Mouse (Mus musculus) G1E (cell line): ENCODE data around the gene Pla2g16. TPM values are rescaled to one million over a fixed set of nuclear protein-coding genes. Genes with fewer than 3 reads are reported as not detected.

Source experiments
- ATAC-seq: 2 replicates; pipeline ENCODE4 v1.8.0; 2016; ENCODE audit warnings: mild to moderate bottlenecking; ENCODE audit not compliant: insufficient number of reproducible peaks, poor library complexity, low FRiP score, severe bottlenecking; ENCODE audit errors: extremely low read depth
- DNase-seq: peaks from one replicate; pipeline ENCODE4 v3.0.0; 2012; ENCODE audit warnings: low spot score
- H3K27me3 ChIP-seq: 2 replicates; pipeline ENCODE4 v1.6.1; 2012; ENCODE audit warnings: mild to moderate bottlenecking, low read length, inconsistent platforms; ENCODE audit not compliant: insufficient read depth
- H3K36me3 ChIP-seq: replicated peaks from 2 replicates; pipeline ENCODE3; 2012; ENCODE audit warnings: mild to moderate bottlenecking, inconsistent platforms
- H3K4me1 ChIP-seq: 2 replicates; pipeline ENCODE4 v1.6.1; 2012; ENCODE audit warnings: low read depth, low read length, inconsistent platforms, mixed read lengths; ENCODE audit not compliant: insufficient read depth
- H3K4me3 ChIP-seq: 2 replicates; pipeline ENCODE4 v1.5.1; 2012; ENCODE audit warnings: low read depth, mild to moderate bottlenecking, inconsistent platforms, low read length, moderate library complexity, mixed read lengths
- H3K9me3 ChIP-seq: replicated peaks from 2 replicates; pipeline ENCODE4 v1.6.1; 2012; ENCODE audit warnings: inconsistent platforms
- CTCF ChIP-seq: IDR thresholded peaks from 2 replicates; pipeline ENCODE4 v1.5.1; 2012; ENCODE audit warnings: low read depth, low read length, inconsistent platforms, mixed read lengths
- GATA1 ChIP-seq: IDR thresholded peaks from 2 replicates; pipeline ENCODE4 v1.6.1; 2012; ENCODE audit warnings: borderline replicate concordance, low read length, inconsistent platforms, mixed read lengths
- GATA2 ChIP-seq: IDR thresholded peaks from 2 replicates; pipeline ENCODE4 v1.6.1; 2012; ENCODE audit warnings: low read depth, low read length, inconsistent platforms, borderline replicate concordance
- POLR2AphosphoS5 ChIP-seq: IDR thresholded peaks from 2 replicates; pipeline ENCODE4 v1.6.1; 2012; ENCODE audit warnings: low read depth, low read length, inconsistent platforms; ENCODE audit not compliant: insufficient replicate concordance
- TAL1 ChIP-seq: conservative IDR thresholded peaks from 2 replicates; pipeline ENCODE4 v1.6.1; 2012; ENCODE audit warnings: low read depth, low read length, inconsistent platforms, mixed read lengths
- polyA plus RNA-seq: library from polyadenylated mRNA; stranded (reverse); fragments of >175 nt; gene quantifications from 2 replicates; pipeline ENCODE4 v1.2.3, GENCODE M21; 2012
- total RNA-seq, 2 experiments: library from RNA; stranded (forward) in 1 of 2; stranded (reverse) in 1 of 2; fragments of 200-1000 nt in 1 of 2; fragments of >200 nt in 1 of 2; fragmentation: Nextera tagmentation in 1 of 2; gene quantifications; 2 replicates each; pipeline ENCODE4 v1.2.3; 2014 to 2017

Pla2g16 gene
- total and polyA plus RNA-seq, 3 experiments, result 0.22 to 0.75 TPM; not detected in 1

- Histone ChIP-seq H3K9me3 (no peaks in the 10 kb centered on the region), H3K4me3 (no peak overlapping the region), H3K4me1 (no peaks in the 10 kb centered on the region), H3K27me3 (no peaks in the 10 kb centered on the region), H3K36me3 (peaks cover 83% of the 10 kb centered on the region)
- TF ChIP-seq POLR2AphosphoS5 (no peak), CTCF (no peak), TAL1 (no peak), GATA1 (no peak), GATA2 (no peak)
- ATAC-seq (no peak), DNase-seq (no peak)
These were observed 33.5 kb upstream of the Pla2g16 start for GRCm38 (mm10) chr19:7523781-7524180.

- no peak for TF ChIP-seq CTCF
- no peak for TF ChIP-seq POLR2AphosphoS5
- no peak for TF ChIP-seq TAL1
- TF ChIP-seq GATA1, result no peak
- no peak for TF ChIP-seq GATA2
- no peak for ATAC-seq
- Histone ChIP-seq H3K9me3 (no peaks in the 10 kb centered on the region), H3K27me3 (no peaks in the 10 kb centered on the region), H3K36me3 (peaks cover 82% of the 10 kb centered on the region), H3K4me3 (no peak overlapping the region), H3K4me1 (no peaks in the 10 kb centered on the region)
- no peak for DNase-seq
These were observed 32.4 kb upstream of the Pla2g16 start for GRCm38 (mm10) chr19:7524879-7525278.

- H3K4me1 ChIP-seq, result no peaks in the 10 kb centered on the region
- H3K9me3 ChIP-seq, result no peaks in the 10 kb centered on the region
- H3K4me3 ChIP-seq, result no peak overlapping the region
- peaks cover 88% of the 10 kb centered on the region for H3K36me3 ChIP-seq
- no peak for DNase-seq
- TF ChIP-seq GATA2, result no peak
- no peak for TF ChIP-seq POLR2AphosphoS5
- TF ChIP-seq TAL1, result no peak
- TF ChIP-seq CTCF, result no peak
- no peak for TF ChIP-seq GATA1
- ATAC-seq, result no peak
- H3K27me3 ChIP-seq, result no peaks in the 10 kb centered on the region
These were observed 28.4 kb upstream of the Pla2g16 start for GRCm38 (mm10) chr19:7528639-7529428.

- Histone ChIP-seq H3K4me1 (no peaks in the 10 kb centered on the region), H3K4me3 (no peak overlapping the region), H3K27me3 (no peaks in the 10 kb centered on the region), H3K9me3 (no peaks in the 10 kb centered on the region), H3K36me3 (peaks cover 84% of the 10 kb centered on the region)
- ATAC-seq (no peak), DNase-seq (no peak)
- TF ChIP-seq POLR2AphosphoS5, result no peak
These were observed 25.4 kb upstream of the Pla2g16 start for GRCm38 (mm10) chr19:7531906-7532305.

- DNase-seq, result no peak
- no peaks in the 10 kb centered on the region for H3K27me3 ChIP-seq
- no peaks in the 10 kb centered on the region for H3K4me1 ChIP-seq
- no peaks in the 10 kb centered on the region for H3K9me3 ChIP-seq
- peaks cover 78% of the 10 kb centered on the region for H3K36me3 ChIP-seq
- TF ChIP-seq GATA1 (no peak), TAL1 (no peak), GATA2 (no peak), POLR2AphosphoS5 (no peak)
- no peak for ATAC-seq
- no peak overlapping the region for H3K4me3 ChIP-seq
These were observed 23.4 kb upstream of the Pla2g16 start for GRCm38 (mm10) chr19:7533891-7534290.

GRCm38 (mm10) chr19:7548924-7549323 is 8.3 kb upstream of the Pla2g16 start:
- H3K9me3 ChIP-seq, result no peaks in the 10 kb centered on the region
- no peak for TF ChIP-seq GATA2
- no peak for TF ChIP-seq TAL1
- TF ChIP-seq GATA1, result no peak
- TF ChIP-seq CTCF, result no peak
- no peak for TF ChIP-seq POLR2AphosphoS5
- H3K4me1 ChIP-seq, result no peaks in the 10 kb centered on the region
- no peak for ATAC-seq
- peaks cover 9% of the 10 kb centered on the region; the same call in 1 of the 2 replicates for H3K27me3 ChIP-seq
- no peaks in the 10 kb centered on the region for H3K36me3 ChIP-seq
- H3K4me3 ChIP-seq, result no peak overlapping the region
- no peak for DNase-seq
